8 mouse cellular contexts compared by ENCODE assay signal in the genomic region with DNA sequence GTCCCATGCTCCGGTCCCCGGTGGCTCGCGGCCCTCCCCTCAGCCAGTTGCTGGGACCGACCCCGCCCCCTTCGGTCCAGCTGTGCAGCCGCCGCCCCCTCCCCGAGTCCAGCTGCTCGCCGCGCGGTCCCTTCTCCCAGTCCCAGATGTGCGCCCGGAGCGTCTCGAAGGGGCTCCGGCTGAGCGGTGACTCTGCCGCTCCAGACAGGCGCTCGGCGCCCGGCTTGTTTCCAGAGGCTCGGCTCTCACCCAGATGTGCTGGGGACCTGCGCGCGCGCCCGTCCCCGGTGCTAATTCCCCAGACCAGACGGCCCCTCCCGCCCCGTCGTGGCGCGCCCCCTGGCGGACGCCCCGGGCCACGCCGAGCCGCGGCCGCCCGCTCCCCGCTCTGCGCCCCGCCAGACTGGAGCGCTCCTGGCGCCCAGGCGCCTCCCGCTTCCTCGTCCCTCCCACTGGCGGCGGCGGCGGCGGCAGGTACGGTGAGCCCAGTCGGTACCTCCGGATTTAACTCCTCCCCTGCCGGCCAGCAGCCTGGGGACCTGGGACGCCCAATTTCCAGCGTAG. TPM values are rescaled to one million over a fixed set of nuclear protein-coding genes. Genes with fewer than 3 reads are reported as not detected.
DNase-seq lines count a peak whose midpoint lies in the region; ATAC-seq and TF ChIP-seq lines count a peak whose summit lies in the region.

Nxph3 (minus strand) TSS at position 273 of the 564 bp plus-strand sequence.

- no peaks in the 10 kb centered on the region for H3K9me3 ChIP-seq in ES-Bruce4 (replicated peaks; ENCODE audit: control insufficient read depth, insufficient read depth, low read length, poor library complexity, severe bottlenecking)
- H3K9me3 ChIP-seq in forebrain, embryonic 12.5 days = no peaks in the 10 kb centered on the region

- intact Hi-C loops in heart, postnatal 36 days (cut with DNase I) = no loop called here

- H3K27ac ChIP-seq in ES-Bruce4 (ENCODE audit: insufficient read depth, low read length) = no peak within 1 kb of the TSS
- no peak within 1 kb of the TSS for H3K27ac ChIP-seq in brown adipose tissue, adult 24 weeks (replicated peaks; ENCODE audit: low read depth, low read length)
- no peak within 1 kb of the TSS for H3K27ac ChIP-seq in forebrain, embryonic 12.5 days

- ATAC-seq in forebrain, embryonic 12.5 days (ENCODE audit: low FRiP score) = peak; percentile 58

- no peaks in the 10 kb centered on the region for H3K27me3 ChIP-seq in ES-Bruce4 (ENCODE audit: control insufficient read depth, insufficient read depth, low read length, poor library complexity, severe bottlenecking)
- H3K27me3 ChIP-seq in forebrain, embryonic 12.5 days = peaks cover 77% of the 10 kb centered on the region

- TF ChIP-seq CTCF in ES-Bruce4 (IDR thresholded peaks at IDR 0.05; ENCODE audit: low read depth, low read length) = peak; percentile 37

- TF ChIP-seq POLR2A in ES-Bruce4 (IDR thresholded peaks at IDR 0.05; ENCODE audit: insufficient read depth, low read length) = no peak

- no peak for TF ChIP-seq EP300 in ES-Bruce4 (IDR thresholded peaks at IDR 0.05; ENCODE audit: insufficient read depth, low read depth, low read length)

- peaks cover 12% of the 10 kb centered on the region for H3K4me1 ChIP-seq in ES-Bruce4 (ENCODE audit: control insufficient read depth, insufficient read depth, low read length)
- H3K4me1 ChIP-seq in brown adipose tissue, adult 24 weeks (ENCODE audit: control insufficient read depth, insufficient read depth, insufficient read length, low read length) = no peaks in the 10 kb centered on the region
- peaks cover 55% of the 10 kb centered on the region for H3K4me1 ChIP-seq in forebrain, embryonic 12.5 days

- WGBS in forebrain, embryonic 12.5 days = 1% methylated on average over 52 of the region's 66 CpGs

- peak; percentile 79 to 81 for DNase-seq in heart, postnatal 36 days
- DNase-seq in layer of hippocampus, postnatal 10 days (ENCODE audit: low spot score in 2 of 2) = peak; percentile 51 to 68
- peak; percentile 77 for DNase-seq in lung, postnatal 14 days
- DNase-seq in right cerebral cortex, adult 2 months (ENCODE audit: low spot score in 2 of 2) = peak; percentile 48 to 50
- peak; percentile 53 to 74 for DNase-seq in urinary bladder, postnatal 36 days (ENCODE audit: low spot score in 2 of 2)

- H3K4me3 ChIP-seq in ES-Bruce4 (ENCODE audit: low read depth, low read length) = peak within 1 kb of the TSS; percentile 83
- H3K4me3 ChIP-seq in brown adipose tissue, adult 24 weeks (ENCODE audit: insufficient read depth, low read depth, low read length) = peak within 1 kb of the TSS; percentile 60
- peak within 1 kb of the TSS; percentile 51 for H3K4me3 ChIP-seq in forebrain, embryonic 12.5 days (replicated peaks)

- peak within 1 kb of the TSS; percentile 72 for H3K9ac ChIP-seq in ES-Bruce4 (ENCODE audit: low read depth, poor library complexity, severe bottlenecking)
- H3K9ac ChIP-seq in forebrain, embryonic 12.5 days = peak within 1 kb of the TSS; percentile 59

- H3K4me2 ChIP-seq in forebrain, embryonic 12.5 days = peak within 1 kb of the TSS; percentile 91

- H3K36me3 ChIP-seq in ES-Bruce4 (ENCODE audit: control insufficient read depth, insufficient read depth, low read length, poor library complexity, severe bottlenecking) = no peaks in the 10 kb centered on the region
- H3K36me3 ChIP-seq in forebrain, embryonic 12.5 days (replicated peaks) = no peaks in the 10 kb centered on the region

RNA-seq across cellular contexts. Expression of gene Nxph3, which starts in this region (rescaled TPM):
- polyA plus RNA-seq in ES-Bruce4 (2011; ENCODE audit: insufficient read depth, insufficient read length, low read depth, missing spikeins) = 0.75 and 0.85 TPM in 2 replicates
- polyA plus RNA-seq in brown adipose tissue, adult 24 weeks (2012; ENCODE audit: insufficient read depth, insufficient read length, missing spikeins) = not detected in 2 replicates
- 0.57 and 0.87 TPM in 2 replicates for polyA plus RNA-seq in forebrain, embryonic 12.5 days (2016; fragmentation: Nextera tagmentation; extraction: Ambion mirVana)
- total RNA-seq in heart, postnatal 36 days (2021) = under 1 TPM; 0.64 to 0.68 TPM
- total RNA-seq in layer of hippocampus, postnatal 10 days (2021) = 10 to 100 TPM; 27.3 to 35.2 TPM

Comparison
In these comparisons a context has a peak if more than half of its experiments do, and no peak if none do; other contexts are left out.
1. RNA of gene Nxph3 (total RNA-seq): 27.3 to 35.2 TPM in layer of hippocampus, postnatal 10 days; 0.64 to 0.68 TPM in heart, postnatal 36 days; every median in the first group is over 10 times any median in the second.
2. Peak in ATAC-seq, H3K4me3 ChIP-seq, H3K9ac ChIP-seq and H3K4me2 ChIP-seq in forebrain, embryonic 12.5 days; RNA of the gene not detected or under 1 TPM.
3. Peak in DNase-seq in heart, postnatal 36 days; RNA of the gene not detected or under 1 TPM.
4. Peak in every context shown above with its lines, with median percentiles within 50 percentile points of each other: H3K4me3 ChIP-seq and DNase-seq.